Mouse (Mus musculus) MEL-GATA-1-ER (cell line): ENCODE data around the gene Id1.

Experiments used
- DNase-seq: peaks from one replicate; pipeline ENCODE4 v3.0.0-alpha.2; 2012; ENCODE audit warnings: low read depth; ENCODE audit errors: extremely low read depth

Id1 gene

GRCm38 (mm10) chr2:152723651-152724331, 12.3 kb upstream of the Id1 start:
- DNase-seq, result no peak

- DNase-seq, result no peak
Measured at GRCm38 (mm10) chr2:152724332-152724723, 11.7 kb upstream of the Id1 start.

DNA sequence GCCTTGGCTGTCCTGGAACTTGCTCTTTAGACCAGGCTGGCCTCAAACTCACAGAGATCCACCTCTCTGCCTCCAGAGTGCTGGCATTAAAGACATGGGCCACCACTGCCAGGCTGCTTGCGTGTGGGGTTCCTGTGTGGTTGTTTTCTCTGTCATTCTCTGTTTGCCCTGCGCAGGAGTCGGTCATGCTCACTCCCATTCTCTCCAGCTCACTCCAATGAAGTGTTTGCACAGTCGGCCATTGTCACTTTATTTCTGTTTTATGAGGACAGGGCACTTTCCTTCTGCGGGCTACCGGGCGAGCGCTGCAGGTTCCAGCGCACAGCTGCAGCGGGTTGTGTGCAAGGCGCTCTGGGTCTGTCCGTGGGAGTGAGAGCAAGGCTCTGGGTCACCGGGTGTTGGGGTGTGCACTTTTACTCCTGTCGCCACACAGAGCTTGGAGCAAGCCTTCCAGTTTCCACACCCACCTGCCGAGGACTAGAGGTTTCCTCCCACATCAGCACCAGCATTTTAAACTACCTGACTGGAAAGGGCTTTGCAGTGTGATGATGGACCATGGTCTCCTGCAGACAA, 10.8 kb upstream of the Id1 start:
- no peak for DNase-seq

DNA sequence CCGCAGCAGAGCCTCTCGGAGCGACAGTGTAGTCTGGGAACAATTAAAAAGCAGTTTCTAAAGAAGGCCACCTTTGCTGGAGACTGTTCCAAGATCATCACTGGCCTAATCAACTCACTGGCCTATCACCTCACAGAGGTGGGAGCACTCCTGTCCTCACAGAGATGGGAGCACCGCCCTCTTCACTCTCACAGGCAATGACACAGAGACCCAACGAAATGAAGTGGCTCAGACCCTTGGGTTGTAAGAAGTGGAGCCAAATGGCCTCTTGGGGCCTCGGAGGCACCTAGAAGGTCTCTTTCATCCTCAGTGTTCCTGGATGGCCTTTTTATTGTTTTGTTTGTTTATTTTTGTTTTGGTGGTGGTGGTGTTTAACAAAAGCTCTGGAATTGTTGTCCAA, 9.8 kb upstream of the Id1 start:
- no peak for DNase-seq

GRCm38 (mm10) chr2:152726751-152727335, 9.2 kb upstream of the Id1 start:
- DNase-seq, result no peak

GRCm38 (mm10) chr2:152727795-152728510, 8.1 kb upstream of the Id1 start:
- no peak for DNase-seq

DNA sequence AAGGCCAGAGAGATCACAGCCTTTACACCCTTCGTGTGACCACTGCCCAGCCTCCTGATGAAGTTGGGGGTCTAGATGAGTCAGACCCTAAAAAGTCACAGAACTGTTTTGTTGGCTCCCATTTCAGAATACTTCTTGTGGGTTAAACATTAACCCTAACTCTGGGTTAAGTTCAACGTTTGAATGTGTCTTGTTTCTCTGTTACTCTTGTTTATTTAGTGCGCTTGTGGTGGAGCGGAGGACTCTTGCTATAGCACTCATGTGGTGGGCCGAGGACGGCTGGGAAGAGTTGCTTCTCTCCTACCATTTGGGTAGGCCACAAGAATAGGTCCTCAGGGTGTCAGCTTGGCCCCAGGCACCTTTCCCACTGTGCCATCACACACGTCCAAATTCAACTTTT, 7.5 kb upstream of the Id1 start:
- no peak for DNase-seq

GRCm38 (mm10) chr2:152729013-152729635, 6.9 kb upstream of the Id1 start:
- DNase-seq, result no peak

DNA sequence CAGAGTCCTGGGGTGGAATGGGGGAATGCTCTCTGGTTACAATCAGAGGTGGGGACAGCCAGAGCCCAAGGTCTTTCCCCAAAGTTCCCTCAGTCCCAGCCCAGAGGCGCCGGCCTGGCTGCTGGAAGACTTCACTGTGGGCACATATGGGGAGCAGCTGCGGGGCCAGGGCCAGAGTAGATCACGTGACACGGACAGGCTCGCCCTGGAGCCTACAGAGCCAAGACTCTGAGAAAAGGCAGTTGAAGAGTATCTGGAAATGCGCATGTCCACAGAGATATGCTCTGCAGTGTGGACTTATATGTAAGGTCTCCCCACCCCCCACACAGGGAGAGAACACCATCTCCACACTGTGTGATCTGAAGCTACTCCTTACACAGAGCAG, 6.4 kb upstream of the Id1 start:
- DNase-seq, result no peak

- DNase-seq, result no peak
Measured at GRCm38 (mm10) chr2:152733201-152733600, 2.9 kb upstream of the Id1 start.

DNA sequence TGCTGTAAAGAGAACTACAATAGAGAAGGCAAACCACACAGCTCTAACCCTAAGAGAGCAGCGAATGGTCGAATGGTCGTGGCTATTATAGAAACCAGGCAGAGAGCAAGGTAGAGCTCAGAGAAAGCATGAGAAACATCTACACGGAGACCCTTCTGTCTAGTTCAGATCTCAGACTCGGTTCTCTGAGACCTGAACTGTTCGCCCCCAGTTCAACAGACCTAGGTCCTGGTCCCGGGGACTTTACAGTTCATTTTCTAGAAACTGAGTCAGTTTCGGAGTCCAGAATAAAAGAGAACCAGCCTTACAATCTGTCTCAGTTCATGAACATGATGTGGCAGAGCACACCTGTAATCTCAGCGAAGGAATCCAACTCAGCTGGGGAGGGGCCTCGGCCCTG, 1.6 kb upstream of the Id1 start:
- no peak for DNase-seq

- peak; percentile 43 for DNase-seq
Measured at GRCm38 (mm10) chr2:152734984-152735383, 1.1 kb upstream of the Id1 start.

DNA sequence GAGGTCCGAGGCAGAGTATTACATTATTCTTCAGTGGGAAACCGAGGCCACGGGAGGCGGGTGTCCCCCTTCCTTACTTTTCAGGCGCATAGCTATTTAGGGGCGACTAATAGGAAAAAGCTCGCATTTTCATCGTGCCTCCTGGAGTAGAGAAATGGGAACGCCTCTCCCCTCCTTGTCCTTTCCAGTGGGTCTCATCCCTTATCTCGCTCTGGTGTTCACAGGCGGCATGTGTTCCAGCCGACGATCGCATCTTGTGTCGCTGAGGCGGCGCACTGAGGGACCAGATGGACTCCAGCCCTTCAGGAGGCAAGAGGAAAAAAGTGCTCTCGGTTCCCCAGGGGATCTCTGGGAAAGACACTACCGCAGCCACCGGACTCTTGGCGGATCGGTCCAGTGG, 697 bp downstream of the Id1 start:
- peak; percentile 65 for DNase-seq

DNA sequence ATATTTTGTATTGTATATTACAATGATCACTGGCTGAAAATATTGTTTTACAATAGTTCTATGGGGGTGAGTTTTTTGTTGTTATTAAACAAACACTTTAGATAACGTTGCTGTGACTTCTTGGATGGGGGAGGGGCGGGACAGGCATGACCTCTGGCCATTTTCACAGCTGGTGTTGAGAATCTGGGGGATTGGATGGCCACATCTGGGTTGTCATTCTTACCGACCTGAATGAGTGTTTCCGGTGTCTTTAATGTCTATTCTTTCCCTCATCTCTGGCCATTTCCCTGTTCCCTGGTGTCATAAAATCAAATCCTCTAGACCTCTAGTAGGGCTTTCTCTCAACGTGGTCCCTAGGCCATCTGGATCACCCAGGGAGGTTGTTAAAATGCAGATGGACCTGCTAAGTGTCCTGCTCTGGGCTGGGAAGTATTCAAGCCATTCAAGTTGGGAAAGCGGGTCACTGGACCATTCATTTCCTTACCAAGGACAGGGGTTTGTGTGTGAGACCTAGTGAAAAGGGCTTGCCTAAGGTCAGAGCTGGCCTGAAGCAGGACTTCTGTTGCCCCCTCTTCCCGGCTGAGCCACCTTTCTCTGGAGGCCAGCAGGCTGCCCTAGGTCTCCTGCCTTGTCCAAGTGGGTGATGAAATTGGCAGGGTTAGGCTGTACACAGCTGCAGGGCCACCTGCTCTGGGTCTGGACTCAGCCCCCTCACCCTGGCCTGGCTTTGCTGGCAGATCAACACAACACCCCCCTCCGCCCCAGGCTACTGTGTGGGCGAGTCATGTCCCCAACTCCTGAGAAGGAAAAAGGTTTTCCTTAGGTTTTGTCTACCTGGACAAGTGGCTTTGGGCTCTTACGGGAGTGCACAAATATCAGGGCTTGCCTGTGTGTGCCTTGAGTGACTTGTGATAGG, 1.5 kb downstream of the Id1 start:
- DNase-seq, result peak; percentile 34

DNA sequence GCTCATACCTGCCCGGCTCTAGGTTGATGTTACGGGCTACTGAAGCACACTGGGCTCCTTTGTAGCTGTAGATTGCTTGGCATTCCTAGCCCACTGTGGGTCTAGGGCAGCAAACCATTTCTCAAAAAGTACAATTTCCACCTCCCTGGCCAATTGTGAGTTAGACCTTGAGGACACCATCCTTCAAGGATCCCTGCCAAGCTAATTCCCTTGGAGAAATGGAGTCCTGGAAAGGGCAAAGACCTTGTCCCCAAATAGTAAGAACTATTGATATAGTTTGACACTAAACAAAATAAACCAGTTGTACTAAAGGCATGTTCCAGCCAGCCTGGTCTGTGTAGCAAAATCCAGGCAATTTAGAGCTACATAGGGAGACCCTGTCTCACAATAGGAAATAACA, 2.3 kb downstream of the Id1 start:
- peak; percentile 12 for DNase-seq

DNA sequence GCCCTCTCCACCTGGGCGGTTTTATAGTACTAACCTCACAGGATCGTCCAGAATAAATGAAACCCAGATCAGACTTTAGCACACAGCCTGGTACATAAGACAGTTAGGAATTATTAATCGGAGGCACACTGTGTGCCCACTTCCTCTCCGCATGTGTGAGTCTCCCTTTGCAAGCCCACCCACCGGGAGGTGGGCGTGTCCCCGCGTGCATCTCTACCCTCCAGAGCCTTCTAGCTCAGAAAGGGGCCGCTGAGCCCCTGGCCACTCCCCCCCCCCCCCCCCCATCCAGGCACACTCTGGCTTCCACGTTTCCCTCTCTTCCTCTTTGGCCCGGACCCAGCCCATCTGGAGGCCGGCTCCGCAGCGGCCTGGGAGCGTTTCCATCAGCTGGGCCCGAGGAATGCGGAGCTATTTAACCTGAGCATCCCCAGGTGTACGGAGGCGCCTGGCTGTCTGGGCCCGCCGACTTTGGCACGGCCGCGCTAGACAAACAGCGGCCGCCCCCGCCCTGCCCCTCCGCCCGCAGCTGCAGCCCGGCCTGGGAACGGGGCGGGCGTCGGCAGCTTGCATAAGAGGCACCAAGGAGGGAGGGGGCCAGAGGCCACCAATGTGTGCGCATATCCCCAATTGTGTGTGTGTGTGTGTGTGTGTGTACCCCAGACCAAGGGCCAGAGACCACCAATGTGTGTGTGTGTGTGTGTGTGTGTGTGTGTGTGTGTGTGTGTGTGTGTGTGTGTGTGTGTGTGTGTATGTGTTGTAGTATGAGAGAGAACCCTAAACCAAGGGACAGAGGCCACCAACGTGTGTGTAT, 3.2 kb downstream of the Id1 start:
- DNase-seq, result peak; percentile 88

DNA sequence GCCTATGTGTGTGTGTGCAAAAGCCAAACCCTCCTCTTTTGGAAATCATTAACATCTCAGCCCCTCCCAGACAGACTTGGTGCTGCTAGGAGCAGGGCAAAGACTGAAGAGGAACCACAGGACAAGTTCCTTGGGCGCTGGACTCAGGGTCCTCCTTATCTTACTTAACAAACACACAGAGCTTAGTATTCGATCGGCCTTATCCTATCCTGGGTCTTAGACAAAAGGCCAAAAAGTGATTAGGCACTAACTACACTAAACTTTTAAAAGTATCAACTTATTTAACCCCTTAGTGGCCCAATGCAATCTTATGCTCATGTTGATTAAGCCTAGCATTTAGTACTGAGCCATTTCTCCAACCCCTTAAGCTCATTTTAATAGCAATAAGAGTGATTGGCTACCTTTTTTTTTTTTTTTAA, 3.8 kb downstream of the Id1 start:
- peak; percentile 97 for DNase-seq

GRCm38 (mm10) chr2:152740490-152740889, 4.4 kb downstream of the Id1 start:
- DNase-seq, result peak; percentile 8

GRCm38 (mm10) chr2:152741153-152742041, 5.3 kb downstream of the Id1 start:
- peak; percentile 96 for DNase-seq
